Mouse (Mus musculus) right cerebral cortex, postnatal 36 days (tissue): Measurements from ENCODE around the gene Aqp11.
A peak's percentile ranks its signal among the peaks of the same experiment; 100 is the strongest.

Source experiments
- DNase-seq, 2 experiments: peaks; one replicate each; pipeline ENCODE4 v3.0.0; 2022; ENCODE audit warnings: low spot score in 2 of 2, mixed read lengths in 1 of 2

The Aqp11 gene

DNA sequence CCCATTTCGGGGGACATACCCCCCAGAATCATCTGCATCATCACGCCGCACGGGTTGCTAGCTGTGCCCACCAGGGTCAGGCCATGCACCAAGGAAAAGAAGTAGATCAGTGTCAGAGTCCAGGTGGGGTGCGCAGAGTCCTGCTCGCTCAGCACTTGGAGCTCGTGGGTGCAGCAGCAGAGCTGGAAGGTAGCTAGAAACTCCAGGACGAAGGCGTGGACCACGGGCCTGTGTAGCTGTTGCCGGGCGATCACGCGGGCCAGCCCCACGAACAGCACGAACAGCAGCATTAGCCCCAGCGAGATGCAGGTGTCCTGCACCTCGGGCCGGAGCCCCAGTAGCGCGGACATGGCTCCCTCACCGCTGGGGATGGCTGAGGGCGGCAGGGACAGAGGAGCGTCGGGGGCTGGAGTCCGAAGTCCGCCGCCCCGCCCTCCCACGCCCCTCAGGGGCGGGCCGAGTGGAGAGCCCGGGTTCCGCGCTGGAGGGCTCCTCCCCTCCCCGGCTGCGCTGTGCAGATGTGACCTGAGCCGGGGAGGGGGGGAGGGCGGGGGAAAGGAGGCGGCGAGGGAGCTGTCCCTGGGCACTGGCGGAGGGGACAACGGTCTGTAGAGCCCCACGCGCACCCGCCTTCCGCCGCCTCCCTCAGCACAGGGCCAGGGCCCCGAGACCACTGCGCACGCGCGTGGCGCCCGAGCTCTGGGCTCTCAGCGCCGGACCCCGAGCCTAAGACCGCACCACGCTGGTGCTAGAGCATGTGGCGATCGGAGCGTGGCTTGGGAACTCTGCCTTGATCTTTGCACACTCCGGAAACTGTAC is at the start of gene Aqp11:
Gene Aqp11 (minus strand): TSS at position 652 of the 819 bp plus-strand sequence.
- peak; percentile 62 to 76 for DNase-seq

- DNase-seq, result no peak
Observed at GRCm38 (mm10) chr7:97783523-97783922, 45.4 kb upstream of the Aqp11 start.

- DNase-seq, result no peak
Observed at GRCm38 (mm10) chr7:97781496-97781895, 43.4 kb upstream of the Aqp11 start.

GRCm38 (mm10) chr7:97780815-97781214 is 42.7 kb upstream of the Aqp11 start:
- no peak for DNase-seq

DNA sequence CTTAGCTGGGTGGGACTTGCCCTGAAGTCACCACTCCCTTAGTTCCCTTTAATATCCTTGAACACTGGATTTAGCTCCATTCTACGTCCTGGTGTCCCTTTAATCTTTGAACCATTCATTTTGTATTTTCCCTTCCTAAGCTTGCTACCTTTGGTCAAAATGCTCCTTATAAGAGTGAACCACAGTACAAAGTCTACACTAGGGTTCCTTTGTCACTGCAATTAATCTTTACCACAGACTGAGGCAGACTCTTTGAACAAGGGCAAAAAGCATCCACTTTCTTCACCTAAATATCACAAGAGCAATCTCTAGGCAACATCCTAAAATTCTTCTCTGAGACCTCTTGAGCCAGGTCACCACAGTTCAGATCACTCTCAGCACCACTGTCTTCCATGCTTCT is 42.1 kb upstream of the Aqp11 start:
- DNase-seq, result no peak

DNA sequence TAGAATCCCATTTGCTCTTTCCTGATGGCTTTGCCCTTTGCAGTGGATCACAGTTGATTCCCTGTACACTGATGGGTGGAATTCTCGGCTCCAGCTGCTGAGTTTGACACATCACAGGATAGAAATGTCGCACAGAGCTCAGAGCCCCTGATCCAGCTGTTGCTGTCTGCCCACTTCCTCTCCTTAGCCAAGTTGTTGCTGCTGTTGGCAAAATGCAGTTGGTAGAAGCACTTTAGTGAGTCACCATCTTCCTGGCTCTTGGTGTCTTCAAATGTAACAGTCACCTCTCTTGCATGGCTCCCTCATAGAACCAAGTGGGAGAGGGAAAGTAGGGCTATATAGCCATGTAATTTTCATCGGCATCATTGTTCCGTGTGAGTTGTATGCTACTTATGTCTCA is 39.1 kb upstream of the Aqp11 start:
- DNase-seq, result no peak

GRCm38 (mm10) chr7:97775923-97776322 is 37.8 kb upstream of the Aqp11 start:
- DNase-seq, result no peak

- DNase-seq, result no peak
Observed at GRCm38 (mm10) chr7:97775380-97775779, 37.3 kb upstream of the Aqp11 start.

- no peak for DNase-seq
Observed at GRCm38 (mm10) chr7:97770841-97771620, 32.9 kb upstream of the Aqp11 start.

GRCm38 (mm10) chr7:97769020-97769419 is 30.9 kb upstream of the Aqp11 start:
- DNase-seq, result no peak

DNA sequence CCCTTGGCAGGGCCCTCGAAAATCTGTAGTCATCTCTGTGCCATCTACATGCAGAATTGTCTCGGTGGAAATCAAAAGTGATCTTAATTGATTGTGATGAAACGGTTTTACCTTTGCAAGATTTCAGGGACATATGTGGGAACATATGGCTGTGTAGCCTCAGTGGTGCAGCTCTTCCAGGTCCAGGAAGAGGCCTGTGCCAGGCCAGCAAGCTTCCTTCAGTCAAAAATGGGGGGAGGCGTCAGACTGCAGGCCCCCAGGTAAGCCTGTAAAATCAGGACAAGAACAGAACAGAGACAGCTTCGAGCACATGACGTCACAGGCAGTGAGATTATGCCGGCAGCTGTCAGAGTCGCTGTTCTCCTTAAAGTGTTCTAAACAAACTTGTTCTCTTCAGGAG is 29.8 kb upstream of the Aqp11 start:
- DNase-seq, result no peak

DNA sequence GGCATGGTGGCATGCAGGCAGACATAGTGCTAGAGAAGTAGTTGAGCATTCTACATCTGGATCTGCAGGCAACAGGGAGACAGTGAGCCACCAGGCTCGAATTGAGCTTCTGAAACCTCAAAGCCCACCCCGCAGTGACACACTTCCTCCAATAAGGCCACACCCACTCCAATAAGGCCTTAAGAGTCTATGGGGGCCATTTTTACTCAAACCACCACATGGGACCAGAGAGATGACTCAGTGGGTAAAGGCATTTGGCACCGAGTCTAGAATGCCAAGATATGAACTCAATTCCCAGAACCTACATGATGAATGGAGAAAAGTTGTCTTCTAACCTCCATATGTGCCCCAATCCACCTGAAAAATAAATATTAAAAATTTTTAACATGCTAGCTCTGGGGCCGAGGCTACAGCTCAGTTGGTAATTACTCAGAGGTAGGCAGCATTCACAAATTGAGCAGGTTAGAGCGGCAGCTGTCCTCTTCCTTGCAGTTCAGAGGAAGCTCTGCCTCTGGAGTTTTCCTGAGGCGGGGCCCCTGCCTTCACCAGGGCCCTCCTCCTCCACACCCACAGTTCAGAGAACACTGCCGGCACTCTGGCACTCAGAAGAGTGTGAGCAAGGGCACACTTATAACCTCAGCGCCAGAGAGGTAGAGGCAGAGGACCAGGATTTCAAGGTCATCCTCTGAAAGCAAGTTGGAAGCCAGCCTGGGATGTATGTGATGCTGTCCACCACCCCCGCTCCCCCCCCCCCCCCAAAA is 28.5 kb upstream of the Aqp11 start:
- no peak for DNase-seq

- DNase-seq, result no peak
Observed at GRCm38 (mm10) chr7:97765963-97766347, 27.9 kb upstream of the Aqp11 start.

DNA sequence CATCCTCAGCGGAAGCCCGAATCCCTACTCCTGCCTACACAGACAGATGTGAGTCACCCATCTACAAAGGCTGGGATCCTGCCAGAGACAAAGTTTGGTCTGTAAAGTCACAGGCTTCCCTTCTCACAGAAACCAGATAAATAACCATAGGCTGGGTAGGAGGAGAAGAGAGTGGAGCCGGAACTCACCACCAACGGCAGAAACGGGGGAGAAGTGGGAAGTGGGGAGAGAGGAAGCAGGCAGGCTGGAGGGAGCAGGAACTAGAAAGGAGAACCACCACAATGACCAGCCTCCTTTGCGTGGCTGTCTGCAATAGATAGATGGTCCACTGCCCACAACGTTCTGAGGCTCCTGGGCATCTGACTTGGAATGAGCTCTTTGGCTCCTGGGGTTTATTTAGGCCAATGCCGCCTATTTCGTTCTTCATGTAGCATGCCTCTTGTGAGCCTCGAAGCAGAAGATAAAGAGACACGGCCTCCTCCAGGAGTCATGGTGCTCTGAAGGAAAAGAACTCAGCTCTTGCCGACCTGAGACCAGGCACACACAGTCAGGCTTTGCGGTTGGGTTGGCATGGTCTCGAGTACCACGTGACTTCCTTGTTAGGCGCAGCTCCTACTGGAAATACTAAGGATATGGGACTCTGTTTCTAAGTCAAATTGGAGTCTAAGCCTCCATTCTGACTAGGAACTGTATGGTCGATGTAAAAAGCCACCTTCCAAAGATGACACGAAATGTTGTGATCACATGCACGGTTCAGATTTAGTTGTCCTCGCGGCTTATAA is 27.3 kb upstream of the Aqp11 start:
- peak; percentile 70 to 73 for DNase-seq

DNA sequence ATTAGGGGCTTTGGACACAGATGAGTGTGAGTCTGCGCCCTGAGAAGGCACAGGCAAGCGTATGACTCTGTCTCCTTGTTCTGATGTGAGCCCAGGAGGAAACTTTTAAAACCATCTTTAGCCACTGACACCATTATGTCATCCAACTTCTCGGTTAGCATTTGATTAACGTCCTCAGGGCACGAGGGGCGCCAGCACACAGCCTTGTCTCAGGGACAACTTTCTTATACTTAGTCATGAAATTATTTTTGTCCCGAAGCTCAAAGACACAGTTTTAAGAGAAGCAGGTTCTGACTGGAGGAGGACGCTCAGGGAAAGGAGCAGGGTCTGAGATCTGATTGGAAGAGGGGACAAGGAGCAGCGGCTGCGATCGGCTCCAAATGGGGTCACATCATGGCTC is 26.5 kb upstream of the Aqp11 start:
- DNase-seq, result no peak

- no peak for DNase-seq
Observed at GRCm38 (mm10) chr7:97756967-97757881, 19.1 kb upstream of the Aqp11 start.

DNA sequence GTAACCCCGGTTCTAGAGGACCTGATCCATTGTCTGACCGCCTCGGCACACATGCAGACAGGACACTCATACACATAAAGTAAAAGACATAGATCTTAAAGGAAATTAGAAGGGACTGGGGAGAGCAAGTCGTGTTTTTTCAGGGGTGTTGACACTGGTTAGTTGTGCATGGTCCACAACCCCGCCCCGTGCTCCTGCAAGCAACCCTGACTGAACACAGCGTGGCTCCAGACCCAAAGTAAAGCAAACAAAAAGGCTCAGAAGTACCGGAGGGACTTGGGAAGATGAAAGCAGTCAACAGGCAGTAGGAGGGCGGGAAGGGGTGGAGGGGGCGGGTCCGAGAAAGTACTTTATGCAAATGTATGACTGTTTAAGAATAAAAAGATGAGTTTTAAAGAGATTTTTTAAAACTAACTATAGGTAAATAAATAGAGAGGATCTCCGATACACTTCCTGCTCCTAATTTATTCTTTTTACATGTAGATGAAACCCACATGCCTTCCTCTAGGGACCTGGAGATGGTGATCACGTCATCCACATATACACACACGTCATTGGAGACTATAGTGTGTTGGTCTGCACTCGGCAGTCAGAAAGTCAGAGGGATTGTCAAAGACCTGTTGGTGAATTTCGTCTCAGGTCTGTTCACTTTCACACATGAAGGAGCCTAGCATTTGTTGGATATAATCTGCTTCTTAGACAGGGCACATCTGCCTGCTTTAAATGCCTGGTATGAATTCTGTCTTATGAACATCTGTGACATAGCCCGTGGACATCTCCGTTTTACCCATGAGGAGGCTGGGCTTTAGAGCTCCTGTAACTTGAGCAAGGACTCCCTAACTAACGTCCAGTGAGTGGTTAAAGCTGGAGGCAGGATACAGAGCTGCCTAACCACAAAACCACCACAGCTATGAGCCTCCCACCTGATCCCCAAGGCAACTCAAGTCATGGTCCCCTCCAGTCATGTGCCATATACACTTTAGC is 11.4 kb upstream of the Aqp11 start:
- DNase-seq, result no peak

DNA sequence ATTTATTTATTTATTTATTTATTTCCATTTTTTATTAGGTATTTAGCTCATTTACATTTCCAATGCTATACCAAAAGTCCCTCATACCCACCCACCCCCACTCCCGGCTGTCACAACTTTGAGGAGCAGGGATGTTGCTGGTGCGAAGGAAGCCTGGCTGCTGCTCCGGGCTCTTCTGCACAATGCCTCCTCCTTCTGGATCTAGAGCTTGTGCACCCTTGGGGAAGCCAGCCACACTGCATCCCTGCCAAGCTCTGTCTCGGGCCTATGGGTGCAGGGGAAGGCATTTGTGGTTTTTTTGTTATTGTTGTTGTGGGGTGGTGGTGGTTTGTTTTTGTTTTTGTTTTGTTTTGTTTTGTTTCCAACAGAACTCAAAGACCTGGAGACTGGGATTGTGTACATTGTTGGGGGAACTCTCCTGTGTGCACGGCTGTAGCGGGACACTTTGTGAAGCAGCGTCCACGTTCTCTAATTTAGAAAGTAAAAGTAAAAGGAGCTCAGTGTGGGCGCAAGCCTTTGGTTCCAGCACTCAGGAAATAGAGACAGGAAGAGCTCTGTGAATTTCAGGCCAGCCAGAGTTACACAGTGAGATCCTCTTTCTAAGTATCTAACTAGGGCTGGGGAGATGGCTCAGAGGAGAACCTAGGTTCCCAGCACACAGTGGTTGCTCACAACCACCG is 10.6 kb upstream of the Aqp11 start:
- DNase-seq, result no peak
